Mouse (Mus musculus) thymus, adult 2 months (tissue): ENCODE data around the gene 1700023F06Rik.

Experiments used
- CTCF ChIP-seq: fragments of 200-500 bp; IDR thresholded peaks from 2 replicates; pipeline ENCODE4 v1.5.1; 2012; ENCODE audit warnings: mild to moderate bottlenecking, control low read depth, low read length, moderate library complexity, borderline replicate concordance; ENCODE audit not compliant: control insufficient read depth, poor library complexity, insufficient read depth; ENCODE audit errors: extremely low read depth
- POLR2A ChIP-seq: fragments of 200-500 bp; IDR thresholded peaks from 2 replicates; pipeline ENCODE4 v1.6.1; 2012; ENCODE audit warnings: mild to moderate bottlenecking, low read length, control low read depth, moderate library complexity; ENCODE audit not compliant: control insufficient read depth, poor library complexity, insufficient read depth; ENCODE audit errors: extremely low read depth

DNA sequence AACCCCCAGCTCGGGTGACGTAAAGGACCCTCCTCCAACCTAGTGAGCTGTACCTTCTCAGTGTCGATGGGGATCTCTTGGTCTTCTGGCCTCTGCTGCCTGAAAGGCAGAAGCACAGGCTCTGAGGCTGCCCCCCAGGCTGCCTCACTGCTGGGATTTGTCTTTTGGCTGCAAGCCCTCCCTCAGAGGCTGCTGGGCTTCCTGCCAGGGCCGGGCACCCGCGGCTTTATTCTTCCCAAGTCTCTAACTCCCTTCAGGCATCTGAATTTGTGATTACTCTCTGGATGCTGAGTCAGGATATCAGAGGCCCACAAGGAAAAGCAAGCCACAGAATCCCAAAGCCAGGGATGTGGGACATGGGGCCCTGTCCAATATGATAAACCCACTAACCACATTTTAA, 6.7 kb downstream of the 1700023F06Rik start:
- TF ChIP-seq POLR2A = no peak
- no peak for TF ChIP-seq CTCF
